Mouse (Mus musculus) G1E (cell line): ENCODE measurements around the gene Cplx2.

Experiments used
- CTCF ChIP-seq: IDR thresholded peaks from 2 replicates; pipeline ENCODE4 v1.5.1; 2012; ENCODE audit warnings: low read depth, low read length, inconsistent platforms, mixed read lengths
- GATA1 ChIP-seq: IDR thresholded peaks from 2 replicates; pipeline ENCODE4 v1.6.1; 2012; ENCODE audit warnings: borderline replicate concordance, low read length, inconsistent platforms, mixed read lengths
- TAL1 ChIP-seq: conservative IDR thresholded peaks from 2 replicates; pipeline ENCODE4 v1.6.1; 2012; ENCODE audit warnings: low read depth, low read length, inconsistent platforms, mixed read lengths

DNA sequence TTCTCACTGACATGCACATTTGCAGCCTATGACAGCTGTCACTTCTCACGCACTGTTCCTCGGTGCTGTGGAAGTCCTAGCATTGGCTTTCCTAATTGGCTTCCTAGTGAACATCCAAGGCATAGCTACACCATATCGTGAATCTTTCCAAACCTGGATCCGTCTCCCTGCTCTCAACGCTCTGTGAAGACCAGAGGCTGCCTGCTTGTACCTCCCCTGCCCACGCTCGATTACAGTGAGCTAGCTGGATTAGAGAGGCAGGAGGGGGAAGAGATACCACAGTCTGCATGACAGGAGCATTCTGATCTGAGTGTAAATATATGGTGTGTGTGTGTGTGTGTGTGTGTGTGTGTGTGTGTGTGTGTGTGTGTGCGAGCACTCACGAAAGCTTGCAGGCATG is 3.0 kb upstream of the Cplx2 start:
- TF ChIP-seq CTCF, result no peak
- no peak for TF ChIP-seq GATA1
- no peak for TF ChIP-seq TAL1
